Mouse (Mus musculus) thymus, adult 2 months (tissue): ENCODE data around the gene Rab11b. TPM values are rescaled to one million over a fixed set of nuclear protein-coding genes. Genes with fewer than 3 reads are reported as not detected.

Experiments used
- DNase-seq: peaks from one replicate; pipeline ENCODE4 v3.0.0; 2021
- H3K27ac ChIP-seq: fragments of 200-500 bp; 2 replicates; pipeline ENCODE4 v1.5.1; 2012; ENCODE audit warnings: low read length, control low read depth; ENCODE audit not compliant: control insufficient read depth, insufficient read depth
- H3K27me3 ChIP-seq: fragments of 200-500 bp; 2 replicates; pipeline ENCODE4 v1.6.1; 2012; ENCODE audit warnings: mild to moderate bottlenecking, low read length, moderate library complexity, mixed read lengths; ENCODE audit not compliant: control insufficient read depth, insufficient read depth
- H3K36me3 ChIP-seq: fragments of 200-500 bp; 2 replicates; pipeline ENCODE4 v1.6.1; 2012; ENCODE audit warnings: mild to moderate bottlenecking, low read length, moderate library complexity; ENCODE audit not compliant: control insufficient read depth, insufficient read depth
- H3K4me1 ChIP-seq: fragments of 200-500 bp; replicated peaks from 2 replicates; pipeline ENCODE4 v1.6.1; 2012; ENCODE audit warnings: low read length; ENCODE audit not compliant: control insufficient read depth, insufficient read depth
- H3K4me3 ChIP-seq: fragments of 200-500 bp; 2 replicates; pipeline ENCODE4 v1.5.1; 2012; ENCODE audit warnings: mild to moderate bottlenecking, low read length, control low read depth, moderate library complexity; ENCODE audit not compliant: control insufficient read depth, insufficient read depth
- CTCF ChIP-seq: fragments of 200-500 bp; IDR thresholded peaks from 2 replicates; pipeline ENCODE4 v1.5.1; 2012; ENCODE audit warnings: mild to moderate bottlenecking, control low read depth, low read length, moderate library complexity, borderline replicate concordance; ENCODE audit not compliant: control insufficient read depth, poor library complexity, insufficient read depth; ENCODE audit errors: extremely low read depth
- POLR2A ChIP-seq: fragments of 200-500 bp; IDR thresholded peaks from 2 replicates; pipeline ENCODE4 v1.6.1; 2012; ENCODE audit warnings: mild to moderate bottlenecking, low read length, control low read depth, moderate library complexity; ENCODE audit not compliant: control insufficient read depth, poor library complexity, insufficient read depth; ENCODE audit errors: extremely low read depth
- WGBS: fragments of 180-500 bp; shearing (Covaris S2); methylation state at CpG from one replicate; pipeline ENCODE4 v1.1.7; 2018; 5-methylcytosine and 5-hydroxymethylcytosine counted together
- polyA plus RNA-seq: library from polyadenylated mRNA; depleted of rRNA; stranded (reverse); fragments of >200 nt; gene quantifications from 2 replicates; pipeline ENCODE4 v1.2.3, GENCODE M21; 2012; rRNA removed

The Rab11b gene
- polyA plus RNA-seq, 1 experiment = 464 TPM

- Histone ChIP-seq H3K4me1 (peaks cover 2% of the 10 kb centered on the region; the same call in 1 of the 2 replicates), H3K27ac (no peak overlapping the region), H3K27me3 (no peaks in the 10 kb centered on the region), H3K4me3 (no peak overlapping the region), H3K36me3 (no peaks in the 10 kb centered on the region)
- DNase-seq = no peak
- WGBS = 100% methylated on average over 1 of the region's 1 CpGs
- TF ChIP-seq POLR2A (no peak), CTCF (no peak)
Observed at GRCm38 (mm10) chr17:33717246-33717645, 43.1 kb downstream of the Rab11b start.

- Histone ChIP-seq H3K27ac (no peak overlapping the region), H3K36me3 (no peaks in the 10 kb centered on the region), H3K27me3 (no peaks in the 10 kb centered on the region), H3K4me3 (no peak overlapping the region), H3K4me1 (peaks cover 2% of the 10 kb centered on the region; the same call in 1 of the 2 replicates)
- TF ChIP-seq CTCF (no peak), POLR2A (no peak)
- no peak for DNase-seq
- WGBS = 95% methylated on average over 1 of the region's 1 CpGs
Observed at GRCm38 (mm10) chr17:33714779-33715178, 45.6 kb downstream of the Rab11b start.

GRCm38 (mm10) chr17:33713271-33713670 is 47.1 kb downstream of the Rab11b start:
- Histone ChIP-seq H3K36me3 (peaks cover 15% of the 10 kb centered on the region), H3K27me3 (no peaks in the 10 kb centered on the region), H3K4me1 (no peaks in the 10 kb centered on the region), H3K4me3 (no peak overlapping the region), H3K27ac (no peak overlapping the region)
- no peak for DNase-seq
- WGBS = 88% methylated on average over 5 of the region's 5 CpGs
- TF ChIP-seq CTCF (no peak), POLR2A (no peak)

- TF ChIP-seq POLR2A (no peak), CTCF (no peak)
- WGBS = 98% methylated on average over 3 of the region's 3 CpGs
- H3K36me3 ChIP-seq = peaks cover 34% of the 10 kb centered on the region
- DNase-seq = no peak
- no peaks in the 10 kb centered on the region for H3K4me1 ChIP-seq
- no peak overlapping the region for H3K4me3 ChIP-seq
- no peak overlapping the region for H3K27ac ChIP-seq
- H3K27me3 ChIP-seq = no peaks in the 10 kb centered on the region
Observed at GRCm38 (mm10) chr17:33709834-33710233, 50.5 kb downstream of the Rab11b start.

- no peak overlapping the region for H3K27ac ChIP-seq
- H3K4me1 ChIP-seq = no peaks in the 10 kb centered on the region
- DNase-seq = no peak
- peaks cover 38% of the 10 kb centered on the region for H3K36me3 ChIP-seq
- 97% methylated on average over 9 of the region's 9 CpGs for WGBS
- H3K4me3 ChIP-seq = no peak overlapping the region
- no peak for TF ChIP-seq CTCF
- no peak for TF ChIP-seq POLR2A
- no peaks in the 10 kb centered on the region for H3K27me3 ChIP-seq
Observed at GRCm38 (mm10) chr17:33703091-33703490, 57.2 kb downstream of the Rab11b start.

GRCm38 (mm10) chr17:33702178-33702577 is 58.2 kb downstream of the Rab11b start:
- no peaks in the 10 kb centered on the region for H3K27me3 ChIP-seq
- WGBS = 67% methylated on average over 1 of the region's 1 CpGs
- DNase-seq = no peak
- no peak overlapping the region for H3K4me3 ChIP-seq
- TF ChIP-seq POLR2A (no peak), CTCF (no peak)
- no peak overlapping the region for H3K27ac ChIP-seq
- H3K4me1 ChIP-seq = no peaks in the 10 kb centered on the region
- peaks cover 40% of the 10 kb centered on the region for H3K36me3 ChIP-seq

GRCm38 (mm10) chr17:33695471-33695870 is 64.9 kb downstream of the Rab11b start:
- DNase-seq = no peak
- Histone ChIP-seq H3K27ac (no peak overlapping the region), H3K27me3 (no peaks in the 10 kb centered on the region), H3K4me3 (no peak overlapping the region), H3K36me3 (peaks cover 42% of the 10 kb centered on the region), H3K4me1 (no peaks in the 10 kb centered on the region)
- WGBS = 88% methylated on average over 1 of the region's 1 CpGs
- TF ChIP-seq POLR2A (no peak), CTCF (no peak)

Other genes starting within 250 kb of the Rab11b start
- 116 and 130 TPM in 2 replicates for gene Adamts10, start 236.3 kb downstream of the Rab11b start, polyA plus RNA-seq
- 12.4 and 14.9 TPM in 2 replicates for gene Myo1f, start 204.8 kb downstream of the Rab11b start, polyA plus RNA-seq
- gene Zfp414, start 131.4 kb downstream of the Rab11b start, polyA plus RNA-seq = 145 and 152 TPM in 2 replicates
- 0.53 and 1.5 TPM in 2 replicates for gene Pram1, start 122.5 kb downstream of the Rab11b start, polyA plus RNA-seq
- gene Hnrnpm, start 73.7 kb downstream of the Rab11b start, polyA plus RNA-seq = 217 and 220 TPM in 2 replicates
- gene March2, start 41.9 kb downstream of the Rab11b start, polyA plus RNA-seq = 119 and 120 TPM in 2 replicates
- gene Angptl4, start 21.3 kb upstream of the Rab11b start, polyA plus RNA-seq = 23.0 TPM in 2 replicates
- 19.9 and 29.3 TPM in 2 replicates for gene Kank3, start 50.0 kb upstream of the Rab11b start, polyA plus RNA-seq
- 678 and 707 TPM in 2 replicates for gene Rps28, start 64.0 kb upstream of the Rab11b start, polyA plus RNA-seq
- 305 and 382 TPM in 2 replicates for gene Ndufa7, start 64.0 kb upstream of the Rab11b start, polyA plus RNA-seq
- gene Cd320, start 82.6 kb upstream of the Rab11b start, polyA plus RNA-seq = 28.7 and 32.9 TPM in 2 replicates
- gene Gm7029, start 113.3 kb upstream of the Rab11b start, polyA plus RNA-seq = 3.0 TPM in 1 of 2 replicates, not detected in the other
- 57.3 and 70.8 TPM in 2 replicates for gene Kifc1, start 130.1 kb upstream of the Rab11b start, polyA plus RNA-seq
- gene Platr17, start 144.6 kb upstream of the Rab11b start, polyA plus RNA-seq = 0.69 and 1.0 TPM in 2 replicates
- 116 and 129 TPM in 2 replicates for gene Daxx, start 148.9 kb upstream of the Rab11b start, polyA plus RNA-seq
- gene Tapbp, start 155.4 kb upstream of the Rab11b start, polyA plus RNA-seq = 201 and 248 TPM in 2 replicates
- gene Zbtb22, start 155.4 kb upstream of the Rab11b start, polyA plus RNA-seq = 119 and 120 TPM in 2 replicates
- gene Rgl2, start 169.0 kb upstream of the Rab11b start, polyA plus RNA-seq = 528 and 541 TPM in 2 replicates
- gene Pfdn6, start 179.8 kb upstream of the Rab11b start, polyA plus RNA-seq = 29.8 and 35.1 TPM in 2 replicates
- gene Wdr46, start 180.1 kb upstream of the Rab11b start, polyA plus RNA-seq = 35.4 and 38.1 TPM in 2 replicates
- 25.6 and 25.8 TPM in 2 replicates for gene B3galt4, start 191.0 kb upstream of the Rab11b start, polyA plus RNA-seq
- 127 and 142 TPM in 2 replicates for gene Vps52, start 195.3 kb upstream of the Rab11b start, polyA plus RNA-seq
- gene Rps18, start 195.5 kb upstream of the Rab11b start, polyA plus RNA-seq = 584 and 593 TPM in 2 replicates
- gene H2-K1, start 239.8 kb upstream of the Rab11b start, polyA plus RNA-seq = 3,482 and 5,138 TPM in 2 replicates